Comparison of ENCODE assay signal across 14 mouse cellular contexts in the genomic region with DNA sequence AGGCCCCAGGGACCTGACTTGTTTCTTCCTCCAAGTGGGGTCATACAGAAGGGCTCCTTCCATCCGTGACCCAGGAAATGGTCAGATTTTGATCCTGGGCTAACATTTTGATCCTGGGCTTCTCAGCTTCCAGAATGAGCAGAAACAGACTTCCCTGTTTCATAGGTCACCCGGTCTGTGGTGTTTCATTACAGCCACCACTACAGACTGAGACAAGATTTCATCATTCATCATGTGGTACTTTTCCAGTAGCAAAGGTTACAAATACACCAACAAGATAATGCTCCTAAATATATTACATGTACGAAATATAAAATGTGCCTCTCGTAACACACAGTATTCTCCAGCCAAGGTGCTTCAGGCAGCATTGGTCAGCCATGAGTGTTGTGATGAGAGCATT.
"Had no signal": no experiment of that assay in that cellular context is flagged by ENCODE, and none has a peak within 500 bp of the region (broad histone marks: within the 10 kb centered on the region; RNA-seq: fewer than 3 reads in every experiment).

No protein-coding gene starts in this region.

- H3K36me3 ChIP-seq: limb, embryonic 10.5 days; liver, embryonic 15.5 days; lung, embryonic 15.5 days; midbrain, embryonic 13.5 days had no signal

- H3K4me3 ChIP-seq: kidney, embryonic 15.5 days; left cerebral cortex, adult 2 months; limb, embryonic 10.5 days; liver, embryonic 15.5 days; lung, embryonic 15.5 days; midbrain, embryonic 13.5 days had no signal

- H3K4me2 ChIP-seq: kidney, embryonic 15.5 days; liver, embryonic 15.5 days; lung, embryonic 15.5 days; midbrain, embryonic 13.5 days had no signal

- ATAC-seq: inflammation-experienced regulatory T-cells, adult 6 months; midbrain, embryonic 13.5 days had no signal

- H3K9me3 ChIP-seq: kidney, embryonic 15.5 days; limb, embryonic 10.5 days; liver, embryonic 15.5 days; lung, embryonic 15.5 days; midbrain, embryonic 13.5 days had no signal

- DNase-seq: kidney, adult 2 months; kidney, postnatal 14 days; lung, postnatal 14 days; right cerebral cortex, adult 18-20 months; right cerebral cortex, postnatal 25 days; thymus, adult 18-20 months; thymus, postnatal 14 days had no signal

- H3K27ac ChIP-seq: kidney, embryonic 15.5 days; left cerebral cortex, adult 2 months; limb, embryonic 10.5 days; liver, embryonic 15.5 days; lung, embryonic 15.5 days; midbrain, embryonic 13.5 days had no signal

- H3K27me3 ChIP-seq: kidney, embryonic 15.5 days; liver, embryonic 15.5 days; lung, embryonic 15.5 days; midbrain, embryonic 13.5 days had no signal

- H3K9ac ChIP-seq: kidney, embryonic 15.5 days; liver, embryonic 15.5 days; lung, embryonic 15.5 days; midbrain, embryonic 13.5 days had no signal
